Mouse (Mus musculus): Measurements from ENCODE around the gene Irf4.

The Irf4 gene

DNA sequence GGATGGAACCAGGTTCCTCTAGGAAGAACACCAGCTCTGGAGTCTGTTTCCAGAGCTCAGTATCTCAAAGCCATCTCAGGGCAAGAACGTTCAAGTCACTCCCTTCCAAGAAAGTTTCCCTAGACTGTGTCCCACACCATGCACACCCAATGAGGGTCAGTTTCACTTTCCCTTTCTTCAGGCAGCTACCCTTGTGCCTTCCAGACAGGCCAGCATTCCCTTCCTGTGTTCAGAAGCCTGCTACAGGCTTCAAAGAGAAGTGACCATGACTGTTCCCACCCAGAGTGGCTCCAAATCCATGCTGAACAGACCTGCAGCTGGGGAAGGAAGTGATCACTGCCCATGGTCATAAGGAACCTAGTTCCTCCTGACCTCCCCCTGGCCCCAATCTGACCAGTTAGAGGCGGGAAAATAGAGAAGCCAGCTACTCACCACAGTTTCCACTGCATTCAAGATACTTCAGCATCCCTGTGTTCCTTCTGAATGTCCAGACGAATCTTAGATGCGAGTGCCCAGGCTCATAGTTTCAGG lies 10.7 kb upstream of the Irf4 start:
- no peak for DNase-seq

DNA sequence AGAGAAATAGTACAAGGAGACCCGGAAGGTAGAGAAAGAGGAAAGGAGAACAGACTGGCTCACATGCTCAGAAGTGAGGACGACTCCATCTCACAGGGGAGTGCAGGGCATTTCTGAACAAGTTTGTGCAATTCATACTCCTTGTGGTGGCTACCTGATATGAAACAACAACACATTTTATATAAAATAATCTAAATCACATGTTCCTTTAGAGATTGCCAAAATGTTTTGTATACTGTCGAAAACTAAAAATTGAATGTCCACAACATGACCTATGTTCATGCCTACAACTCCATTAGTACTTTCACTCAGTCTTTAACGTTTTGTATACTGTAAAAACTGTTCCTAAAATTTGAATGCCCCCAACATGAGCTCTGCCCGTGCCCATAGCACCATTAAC lies 7.9 kb upstream of the Irf4 start:
- DNase-seq: no peak

DNA sequence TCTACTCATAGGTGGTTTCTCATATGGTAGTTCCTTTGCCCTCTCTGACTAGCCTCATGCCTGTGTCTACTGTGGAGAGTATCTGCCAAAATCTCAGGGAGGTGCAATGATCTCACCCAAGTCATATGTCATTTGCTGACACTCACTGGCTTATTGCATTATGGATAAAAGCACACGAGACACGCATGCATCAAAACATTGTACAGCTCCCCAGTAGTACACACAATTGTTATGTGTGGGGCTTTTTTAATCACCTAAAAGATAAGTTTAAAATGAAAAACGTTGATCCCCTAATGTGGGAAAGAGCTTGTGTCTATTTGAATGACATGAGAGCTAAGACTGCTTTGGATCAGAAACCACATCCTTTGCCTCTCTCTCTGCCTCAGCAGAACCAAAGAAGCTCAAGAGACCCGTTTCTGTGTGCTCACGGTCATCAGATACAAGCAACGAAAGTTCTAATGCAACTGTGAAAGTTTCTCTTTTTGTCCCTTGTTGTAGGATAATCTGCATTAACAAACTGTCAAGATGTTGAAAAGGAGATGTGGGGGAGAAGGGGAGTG lies 6.5 kb upstream of the Irf4 start:
- DNase-seq: no peak

DNA sequence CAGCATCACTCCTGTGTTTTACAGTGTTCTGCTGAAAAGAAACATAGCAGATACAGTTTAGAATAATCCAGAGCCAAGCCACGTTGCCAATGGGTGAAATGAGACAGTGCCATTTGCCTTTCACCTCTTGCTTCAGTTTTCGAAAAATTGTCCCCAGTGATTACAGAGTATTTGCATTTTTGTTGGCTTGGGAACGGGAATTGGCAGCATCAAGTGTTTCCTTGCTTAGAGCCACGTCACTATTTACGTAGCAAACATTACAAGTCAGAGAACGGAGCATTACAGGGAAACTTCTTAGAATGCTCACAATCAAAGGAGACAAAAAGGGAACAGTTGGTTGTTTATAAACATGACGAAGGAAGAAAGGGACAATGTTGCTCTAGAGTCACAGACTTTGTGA lies 3.9 kb upstream of the Irf4 start:
- DNase-seq: no peak

DNA sequence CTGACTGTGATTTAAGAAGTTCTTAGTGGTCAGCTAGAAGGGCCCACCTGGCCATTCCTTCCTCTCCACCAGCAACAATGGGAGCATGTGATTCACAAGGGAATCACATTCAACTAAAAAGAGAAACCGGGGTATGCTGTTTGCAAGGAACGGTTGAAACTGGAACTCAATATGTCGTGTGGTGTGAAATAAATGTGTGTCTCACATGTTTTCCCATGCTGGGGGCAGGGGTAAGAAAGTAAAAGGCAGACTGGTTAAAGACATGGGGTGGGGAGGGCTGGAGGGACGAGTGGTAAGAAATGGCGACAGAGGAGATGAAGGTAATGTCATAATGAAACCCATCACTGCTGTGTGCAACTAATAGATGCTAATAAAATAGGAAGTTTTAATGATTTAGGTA lies 2.0 kb upstream of the Irf4 start:
- no peak for DNase-seq

DNA sequence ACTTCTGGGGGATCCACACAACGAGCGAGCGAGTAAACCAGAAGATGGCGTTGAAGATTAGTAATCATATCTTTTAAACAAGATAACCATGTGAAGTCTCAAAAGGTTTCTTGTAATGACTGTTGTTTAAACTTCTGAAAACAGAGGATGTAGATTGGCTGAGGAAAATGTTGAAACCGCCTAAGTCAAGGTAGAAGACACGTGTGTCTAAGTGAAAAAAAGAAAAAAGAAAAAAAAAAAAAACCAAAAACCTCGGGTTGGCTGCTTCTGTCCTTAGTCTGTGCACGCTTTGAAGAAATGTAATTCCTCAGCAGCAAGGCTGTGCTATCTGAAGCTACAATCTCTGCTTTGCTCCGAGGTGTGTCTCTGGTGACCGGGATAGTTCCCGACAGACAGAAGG lies 1.5 kb upstream of the Irf4 start:
- DNase-seq: no peak

DNA sequence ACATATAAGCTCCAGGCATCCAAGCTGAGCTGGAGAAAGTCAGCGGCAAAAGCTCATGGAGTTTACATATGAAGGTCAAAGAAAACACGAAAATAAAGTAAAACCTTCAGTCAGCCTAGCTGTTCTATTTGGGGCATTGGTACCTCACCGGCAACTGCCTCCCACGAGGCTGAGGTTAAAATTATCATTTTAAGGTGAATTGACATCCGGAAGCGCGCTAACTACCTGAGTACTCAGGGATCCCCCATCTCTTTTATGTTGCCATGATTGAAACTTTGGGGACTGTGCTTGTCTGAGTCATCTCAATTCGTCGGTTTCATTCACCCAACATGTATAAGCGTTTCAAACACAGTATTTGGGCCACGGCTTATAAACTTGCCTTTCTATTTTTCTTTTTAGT lies 705 bp upstream of the Irf4 start:
- DNase-seq: no peak

DNA sequence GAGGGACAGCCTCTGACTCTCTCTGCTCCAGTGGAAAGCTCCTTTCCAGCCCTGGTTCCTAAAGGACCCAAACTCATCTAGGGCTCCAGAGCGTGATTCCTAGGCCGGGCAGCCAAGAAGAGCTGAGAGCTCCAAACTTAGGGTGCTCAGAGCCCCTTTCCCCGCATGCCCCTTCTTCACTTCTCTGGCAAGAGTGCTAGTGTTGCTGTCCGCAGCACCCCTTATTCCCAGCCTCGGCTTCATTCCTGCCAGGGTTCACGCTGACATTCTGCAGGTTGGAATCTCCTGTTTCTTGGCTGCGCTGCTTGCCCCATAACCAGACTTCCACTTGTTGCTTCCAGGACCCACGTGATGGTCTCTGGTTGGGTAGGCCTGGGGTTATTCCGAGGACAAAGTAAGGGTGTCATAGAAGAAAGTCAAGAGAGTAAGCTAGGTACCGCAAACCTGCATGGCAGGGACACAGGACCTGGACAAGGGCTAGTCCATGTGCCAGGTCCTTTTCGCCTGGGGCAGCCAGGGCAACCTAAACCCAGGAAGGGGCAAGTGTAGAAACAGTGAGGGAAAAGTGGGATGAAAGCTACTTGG lies 623 bp downstream of the Irf4 start:
- peak in 1 of 2 experiments; percentile 14 for DNase-seq

DNA sequence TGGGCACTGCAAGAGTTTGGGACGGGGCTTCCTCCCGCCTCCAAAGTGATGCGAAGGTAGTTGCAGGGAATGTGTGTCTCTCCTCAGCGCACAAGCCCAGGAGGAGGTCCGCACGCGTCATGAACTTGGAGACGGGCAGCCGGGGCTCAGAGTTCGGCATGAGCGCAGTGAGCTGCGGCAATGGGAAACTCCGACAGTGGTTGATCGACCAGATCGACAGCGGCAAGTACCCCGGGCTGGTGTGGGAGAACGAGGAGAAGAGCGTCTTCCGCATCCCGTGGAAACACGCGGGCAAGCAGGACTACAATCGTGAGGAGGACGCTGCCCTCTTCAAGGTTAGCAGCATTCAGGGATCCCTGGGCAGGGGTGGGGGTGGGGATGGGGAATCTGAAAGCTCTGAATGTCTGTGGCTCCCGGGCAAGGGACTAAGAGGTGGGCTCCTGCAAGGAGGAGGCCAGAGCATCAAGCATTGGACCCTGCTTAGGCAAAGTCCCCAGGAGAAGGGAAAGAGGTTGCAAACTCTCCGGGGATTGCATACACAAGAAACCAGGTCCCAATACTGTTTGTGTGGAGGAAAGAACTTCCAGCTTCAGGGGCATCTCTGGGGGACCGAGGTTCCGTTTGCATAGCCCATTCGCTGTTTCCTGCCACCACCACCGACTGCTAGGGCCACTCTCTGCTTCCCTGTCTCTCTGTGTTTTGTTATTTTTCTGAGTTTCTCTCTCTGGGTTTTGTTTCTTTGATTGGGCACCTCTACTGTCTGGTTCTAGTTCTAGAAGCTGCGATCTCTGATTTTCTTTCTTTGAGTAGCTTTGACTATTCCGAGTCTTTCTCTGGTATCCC lies 1.7 kb downstream of the Irf4 start:
- no peak for DNase-seq

DNA sequence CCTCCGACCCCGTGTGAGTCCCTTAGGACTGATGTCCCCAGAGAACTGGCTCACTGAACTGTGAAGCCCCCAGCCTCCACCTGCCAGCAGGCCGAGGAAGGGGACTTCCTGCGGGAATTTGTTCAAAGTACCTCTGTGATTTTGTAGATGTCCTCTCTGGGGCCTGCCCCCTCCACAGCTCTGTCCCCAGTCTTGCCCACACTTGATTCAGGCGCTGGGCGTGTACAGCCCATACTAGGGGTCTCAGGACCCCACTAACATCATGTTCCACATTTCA lies 2.2 kb downstream of the Irf4 start:
- DNase-seq: no peak

DNA sequence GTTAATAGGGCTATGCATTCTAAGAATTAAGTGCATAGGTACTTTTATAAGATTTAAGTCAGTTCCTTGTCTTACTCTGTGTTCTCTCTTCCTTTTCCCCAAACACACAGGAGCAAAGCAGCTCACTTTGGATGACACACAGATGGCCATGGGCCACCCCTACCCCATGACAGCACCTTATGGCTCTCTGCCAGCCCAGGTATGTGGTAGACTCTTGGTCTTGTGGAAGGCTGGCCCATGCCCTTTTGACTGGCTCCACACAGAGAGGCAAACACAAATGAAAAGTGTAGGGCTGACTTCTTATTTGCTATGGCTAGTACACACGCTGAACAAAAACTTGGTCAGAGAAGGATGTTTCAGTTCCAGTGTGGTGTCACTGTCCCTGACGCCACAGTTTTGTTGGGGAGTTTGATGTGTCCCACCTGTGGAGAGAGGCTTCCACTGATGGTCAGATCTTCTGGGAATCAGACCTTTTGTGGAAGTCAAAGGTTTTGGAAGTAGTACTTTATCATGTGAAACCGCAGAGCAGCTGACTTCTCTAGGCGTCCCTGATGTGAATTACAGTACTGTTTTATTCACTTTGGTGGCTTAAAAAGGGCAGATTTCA lies 3.7 kb downstream of the Irf4 start:
- DNase-seq: no peak

DNA sequence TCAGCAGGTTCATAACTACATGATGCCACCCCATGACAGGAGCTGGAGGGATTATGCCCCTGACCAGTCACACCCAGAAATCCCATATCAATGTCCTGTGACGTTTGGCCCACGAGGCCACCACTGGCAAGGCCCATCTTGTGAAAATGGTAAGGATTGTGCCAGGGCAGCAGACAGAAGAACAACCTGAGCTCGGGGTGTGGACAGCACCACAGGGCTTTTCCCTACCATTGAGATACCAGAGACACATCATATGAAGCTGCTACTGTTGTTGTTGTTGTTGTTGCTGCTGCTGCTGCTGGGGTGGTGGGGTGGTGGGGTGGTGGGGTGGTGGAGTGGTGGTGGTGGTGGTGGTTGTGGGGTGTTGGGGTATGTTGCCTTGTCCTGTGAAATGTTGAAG lies 4.4 kb downstream of the Irf4 start:
- DNase-seq: no peak

DNA sequence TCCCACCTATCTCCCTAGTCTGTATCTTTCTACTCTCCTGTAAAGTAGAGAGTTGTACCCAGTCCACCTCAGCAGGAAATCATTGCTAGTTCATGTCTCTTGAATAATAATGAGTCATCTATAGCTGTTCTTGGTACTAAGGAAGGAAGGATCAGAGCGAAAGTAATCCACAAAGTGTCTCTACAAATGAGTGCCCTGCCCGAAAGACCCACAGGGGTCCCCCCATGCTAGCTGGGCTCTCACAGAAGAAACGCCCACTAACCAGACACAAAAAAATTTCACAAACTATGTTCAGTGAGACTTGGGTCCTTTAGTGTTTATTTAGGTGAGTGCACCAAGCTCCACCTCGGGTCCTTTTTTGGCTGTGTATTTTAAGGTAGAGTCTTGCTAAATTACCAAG lies 5.0 kb downstream of the Irf4 start:
- DNase-seq: no peak

DNA sequence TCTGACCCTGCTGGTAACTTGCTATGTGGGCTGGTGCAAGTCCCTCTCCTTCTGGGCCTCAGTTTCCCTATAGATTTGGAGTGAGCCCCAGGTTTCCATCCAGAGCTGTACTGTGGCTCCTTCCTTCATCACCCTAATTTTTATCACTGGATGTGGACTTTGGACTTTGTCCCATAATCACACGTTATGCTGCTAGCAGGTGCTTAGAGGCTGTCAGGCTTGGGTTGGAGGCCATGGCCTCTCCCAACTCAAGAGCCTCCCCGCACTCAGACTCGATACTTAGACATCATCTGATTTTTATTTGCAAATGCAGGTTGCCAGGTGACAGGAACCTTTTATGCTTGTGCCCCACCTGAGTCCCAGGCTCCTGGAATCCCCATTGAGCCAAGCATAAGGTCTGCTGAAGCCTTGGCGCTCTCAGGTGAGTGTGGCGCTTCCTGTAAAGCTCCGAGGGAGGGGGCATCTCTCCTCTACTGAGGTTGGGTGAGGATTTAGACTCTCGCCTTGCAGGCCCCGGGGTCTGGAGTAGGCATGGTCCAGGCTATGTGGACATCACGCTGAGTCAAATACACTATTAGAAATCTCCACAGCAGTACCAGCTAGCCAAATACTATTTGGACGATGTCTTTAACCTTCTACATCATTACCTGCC lies 5.9 kb downstream of the Irf4 start:
- DNase-seq: no peak

DNA sequence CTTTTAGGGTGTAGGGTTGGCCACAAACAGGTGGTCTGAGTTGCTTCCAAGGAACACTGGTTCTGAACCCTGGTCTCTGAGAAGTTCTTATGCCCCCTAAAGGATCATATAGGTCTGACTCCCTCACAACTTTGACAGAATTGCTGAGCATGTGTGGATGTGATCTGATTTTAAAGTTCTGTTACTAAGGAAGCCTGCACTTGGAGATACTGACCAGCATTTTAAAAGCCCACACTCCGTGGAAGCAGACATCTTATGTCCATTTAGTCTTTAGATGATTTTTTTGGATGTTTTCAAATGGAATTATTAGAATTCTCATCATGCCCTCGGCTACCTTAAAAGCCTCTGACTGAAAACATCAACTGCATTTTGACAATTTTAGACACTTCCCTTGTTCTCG lies 6.6 kb downstream of the Irf4 start:
- no peak for DNase-seq

DNA sequence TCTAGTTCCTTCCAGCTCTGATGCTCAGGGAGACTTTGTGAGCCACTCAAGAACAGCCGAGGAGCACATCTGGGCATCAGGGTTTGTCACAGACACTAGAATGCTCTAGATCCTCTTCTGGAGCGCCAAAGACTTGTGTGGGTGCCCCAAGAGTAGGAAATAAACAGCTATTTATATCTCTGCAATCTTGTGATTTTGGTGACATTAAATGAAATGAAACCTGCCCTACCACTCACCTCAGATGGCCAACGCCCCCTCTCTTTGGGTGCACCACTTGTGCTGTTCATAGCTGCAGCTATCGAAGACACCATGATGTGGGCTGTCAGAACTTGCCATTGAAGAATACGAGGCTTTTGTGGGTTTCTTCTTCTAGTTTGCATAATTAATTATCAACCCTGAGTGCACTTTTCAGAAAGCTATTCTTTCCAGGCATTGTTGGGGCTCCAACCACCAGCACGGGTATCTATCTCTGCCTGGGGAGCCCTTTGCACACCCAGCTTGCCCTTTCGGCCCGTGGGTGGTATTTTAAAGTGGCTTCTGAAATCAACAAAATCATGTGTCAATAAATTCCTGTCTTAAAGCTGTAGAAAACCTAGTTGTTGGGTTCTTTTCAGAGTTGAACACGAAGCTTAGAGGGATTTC lies 7.1 kb downstream of the Irf4 start:
- no peak for DNase-seq

DNA sequence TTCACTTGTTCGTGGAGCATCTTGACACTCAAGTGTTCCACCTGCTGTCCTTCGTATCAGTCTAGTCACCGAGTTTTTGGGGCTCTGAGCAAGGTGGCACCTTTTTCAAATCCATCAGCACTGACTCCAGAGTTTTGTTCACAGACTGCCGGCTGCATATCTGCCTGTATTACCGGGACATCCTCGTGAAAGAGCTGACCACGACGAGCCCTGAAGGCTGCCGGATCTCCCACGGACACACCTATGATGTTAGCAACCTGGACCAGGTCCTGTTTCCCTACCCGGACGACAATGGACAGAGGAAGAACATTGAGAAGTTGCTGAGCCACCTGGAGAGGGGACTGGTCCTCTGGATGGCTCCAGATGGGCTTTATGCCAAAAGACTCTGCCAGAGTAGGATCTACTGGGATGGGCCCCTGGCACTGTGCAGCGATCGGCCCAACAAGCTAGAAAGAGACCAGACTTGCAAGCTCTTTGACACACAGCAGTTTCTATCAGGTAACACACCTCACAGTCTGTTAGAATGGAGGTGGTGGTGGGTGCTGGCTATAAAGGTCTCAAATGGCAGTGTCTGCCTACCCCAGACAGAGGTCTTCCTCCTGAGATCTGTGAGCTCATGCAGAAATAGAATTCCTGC lies 8.4 kb downstream of the Irf4 start:
- no peak for DNase-seq

DNA sequence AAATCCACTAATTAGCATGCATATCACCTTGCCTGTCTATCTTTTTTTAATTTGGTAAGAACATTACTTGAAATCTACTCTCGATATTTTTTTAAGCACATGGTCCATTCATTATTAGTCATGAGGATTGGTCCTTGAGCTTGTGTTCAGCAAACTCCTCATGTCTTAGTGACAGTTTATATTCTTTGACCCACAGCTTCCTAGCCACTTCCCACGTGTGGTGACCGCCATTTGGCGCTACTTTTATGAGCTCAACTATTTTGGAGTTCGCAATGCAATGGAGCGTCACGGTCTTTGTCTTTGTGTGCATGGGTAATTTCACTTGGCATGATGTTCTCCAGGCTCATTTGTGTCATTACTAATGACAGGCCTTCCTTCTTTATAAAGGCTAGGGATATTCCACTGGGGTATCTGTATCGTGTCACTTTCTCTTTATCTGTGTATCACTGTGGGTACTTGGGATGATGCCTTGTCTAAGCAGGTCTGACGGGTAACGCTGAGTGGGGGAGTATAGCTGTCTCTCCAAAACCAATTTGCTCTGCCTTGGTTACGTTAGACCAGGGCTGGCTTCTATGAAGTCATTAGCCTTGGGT lies 9.9 kb downstream of the Irf4 start:
- no peak for DNase-seq

DNA sequence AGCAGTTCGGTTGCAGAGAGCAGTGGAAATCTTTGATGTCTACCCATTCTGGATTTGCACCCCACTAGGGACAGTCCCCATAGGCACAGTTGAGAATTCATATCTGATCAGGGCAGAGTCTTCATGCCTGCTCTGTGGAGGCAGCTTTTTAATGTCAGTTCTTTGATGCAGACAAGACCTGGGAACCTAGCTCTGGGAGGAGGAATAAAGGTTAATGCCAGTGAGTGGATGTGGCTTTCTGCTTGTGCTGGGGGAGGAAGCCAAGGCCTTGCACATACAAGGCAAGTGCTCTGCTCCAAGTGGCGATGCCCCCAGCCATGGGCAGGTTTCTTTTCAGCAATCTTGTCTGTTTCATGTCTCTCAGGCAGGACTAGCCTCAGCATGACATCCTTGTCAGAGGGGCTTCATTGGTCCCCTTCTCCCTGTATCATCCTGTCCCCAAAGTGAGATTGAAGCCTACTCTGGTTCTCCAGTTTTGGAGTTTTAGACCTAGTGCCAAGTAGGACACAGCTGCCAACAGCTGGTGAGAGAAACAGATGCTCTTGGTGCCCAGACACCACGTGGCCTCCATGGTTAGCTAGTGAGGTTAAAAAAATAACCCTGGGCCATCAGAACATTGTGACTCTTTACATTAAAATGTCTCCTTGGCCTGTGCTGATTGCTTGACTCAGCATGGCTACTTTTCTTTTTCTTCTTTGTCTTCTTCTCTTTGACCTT lies 11.5 kb downstream of the Irf4 start:
- no peak for DNase-seq

DNA sequence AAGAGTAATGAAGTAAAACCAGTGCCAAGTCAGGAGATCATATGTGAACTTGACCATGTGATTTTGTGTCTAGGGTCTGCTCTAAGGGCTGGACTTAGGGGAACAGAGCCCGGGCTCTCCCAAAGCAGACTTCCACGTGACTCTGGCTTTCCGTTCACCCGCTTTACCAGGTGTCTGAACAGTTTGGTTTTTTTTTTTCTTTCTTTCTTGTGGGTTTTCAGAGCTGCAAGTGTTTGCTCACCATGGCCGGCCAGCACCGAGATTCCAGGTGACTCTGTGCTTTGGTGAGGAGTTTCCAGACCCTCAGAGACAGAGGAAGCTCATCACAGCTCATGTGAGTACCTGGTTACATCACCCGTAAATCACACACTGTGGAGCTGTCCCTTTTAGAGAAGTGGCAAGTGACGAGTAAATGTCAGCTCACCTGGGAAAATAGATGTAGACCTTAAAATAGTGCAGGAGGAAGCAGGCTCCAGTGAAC lies 12.2 kb downstream of the Irf4 start:
- no peak for DNase-seq

DNA sequence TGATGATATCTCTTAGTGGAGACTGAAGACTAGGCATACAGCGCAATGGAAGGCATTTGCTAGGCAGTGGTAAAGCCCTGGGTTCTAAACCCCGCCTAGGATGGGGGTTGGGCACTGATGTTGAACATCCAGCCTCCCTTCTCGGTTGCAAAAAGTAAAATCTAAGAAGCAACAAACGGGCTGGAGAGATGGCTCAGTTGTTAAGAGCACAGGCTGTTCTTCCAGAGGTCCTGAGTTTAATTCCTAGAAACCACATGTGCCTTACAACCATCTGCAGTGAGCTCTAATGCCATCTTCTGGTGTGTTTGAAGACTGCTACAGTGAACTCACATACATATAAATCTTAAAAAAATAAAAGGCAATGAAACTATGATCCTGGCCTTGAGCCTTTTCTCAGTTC lies 13.2 kb downstream of the Irf4 start:
- DNase-seq: no peak

Data from kidney, adult 8-10 months (tissue).